Mouse (Mus musculus): ENCODE data around the gene Tlr12. TPM values are rescaled to one million over a fixed set of nuclear protein-coding genes. Genes with fewer than 3 reads are reported as not detected.

Gene Tlr12
- polyA plus RNA-seq (2012; rRNA removed), result 2.9 and 3.9 TPM in 2 replicates

DNA sequence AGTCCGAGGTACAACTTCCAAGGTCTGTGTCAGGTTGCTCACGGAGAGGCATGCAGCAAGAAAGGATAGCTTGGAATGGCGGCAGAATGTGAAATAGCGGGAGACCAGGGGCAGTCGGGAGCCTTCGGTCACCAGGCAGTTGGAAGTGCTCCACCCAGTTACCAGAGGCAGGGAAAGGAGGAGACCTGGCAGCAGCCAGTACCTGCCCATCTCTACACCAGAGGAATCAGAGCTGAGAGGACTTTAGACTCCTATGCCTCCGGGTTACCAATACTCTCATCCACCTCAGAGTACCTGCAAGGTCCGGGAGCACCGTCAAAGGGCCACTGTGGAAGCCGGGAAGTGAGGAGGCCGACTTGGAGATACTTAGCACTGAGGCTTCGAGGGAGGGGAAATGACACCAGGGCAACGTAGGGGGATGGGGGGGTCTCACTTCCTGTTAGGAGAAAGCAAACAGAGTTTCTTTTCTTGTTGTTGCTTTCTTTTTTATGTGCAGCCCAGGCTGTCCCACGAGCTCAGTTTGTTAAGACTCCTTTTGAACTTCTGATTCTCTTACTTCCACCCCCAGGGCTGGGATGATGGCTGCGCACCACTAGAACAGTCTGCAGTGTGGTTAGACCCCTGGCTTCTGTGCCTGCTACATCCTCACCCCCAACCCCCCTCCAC lies at the start of gene Tlr12:
Gene Tlr12, minus strand, starts transcription at position 374 of the 666 bp plus-strand sequence.

DNA sequence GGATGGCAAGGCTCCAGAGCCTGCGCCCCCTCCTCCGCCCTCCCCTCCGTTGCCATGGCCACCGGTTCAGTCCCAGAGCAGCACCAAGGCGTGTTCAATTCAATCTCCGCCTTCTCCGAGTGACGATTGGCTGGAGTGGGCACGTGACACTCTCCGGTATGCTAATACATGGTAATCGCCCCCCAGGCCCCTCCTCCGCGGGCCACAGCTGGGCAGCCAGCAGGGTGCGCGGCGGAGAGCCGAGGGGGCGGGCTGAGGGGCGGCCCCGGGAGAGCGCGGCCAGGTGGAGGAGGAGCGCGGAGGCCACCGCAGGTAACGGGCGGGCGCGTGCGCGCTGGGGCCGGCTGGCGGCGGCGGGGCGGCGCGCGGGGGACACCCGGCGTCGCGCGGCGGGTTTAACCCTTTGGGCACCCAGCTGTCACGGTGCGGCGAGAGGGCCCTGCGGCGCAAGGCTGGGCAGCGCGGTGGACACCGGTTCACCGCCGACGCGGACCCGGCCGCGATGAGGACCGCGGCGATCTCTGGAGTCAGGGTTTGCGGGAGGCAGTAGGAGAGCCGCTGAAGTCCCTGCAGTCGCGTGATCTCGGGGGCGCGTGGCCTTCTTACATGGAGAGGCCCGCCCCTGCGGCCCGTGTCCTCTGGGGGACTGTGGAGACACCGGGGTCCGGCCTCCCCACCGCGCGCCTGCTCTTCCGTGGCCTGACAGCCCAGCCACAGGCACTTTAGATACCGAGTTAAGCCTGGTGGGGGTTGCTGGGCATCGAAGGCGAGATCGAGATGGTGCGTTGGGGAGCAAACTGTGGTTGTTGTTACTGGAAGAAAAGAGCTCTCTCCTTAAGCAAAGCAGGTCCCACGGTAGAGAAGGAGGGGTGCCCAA lies 36.3 kb upstream of the Tlr12 start, which contains the start of gene Phc2:
Gene Phc2, plus strand, starts transcription at position 198 of the 877 bp plus-strand sequence.

DNA sequence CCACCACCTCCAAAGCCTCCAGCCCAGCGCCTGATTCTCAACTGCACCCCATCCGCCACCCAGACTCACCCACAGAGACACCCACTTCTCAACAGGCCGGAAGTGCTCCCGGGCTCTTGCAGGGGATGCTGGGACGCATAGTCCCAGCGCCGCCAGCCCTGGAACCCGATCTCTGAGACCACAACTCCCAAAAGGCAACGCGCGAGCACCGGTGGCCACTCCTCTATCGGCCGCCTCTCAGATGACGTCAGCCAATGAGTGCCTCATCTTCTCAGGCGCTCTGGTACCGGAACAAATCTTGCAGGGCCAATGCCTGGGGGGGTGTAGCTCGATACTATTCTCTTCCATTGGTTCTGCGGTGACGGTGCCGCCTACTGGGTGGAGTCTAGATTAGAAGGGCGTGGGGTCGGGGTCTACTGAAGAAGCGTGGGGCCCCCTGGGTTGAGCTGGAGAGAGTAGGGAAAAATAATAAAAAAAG lies 8.5 kb downstream of the Tlr12 start, which contains the start of gene Zscan20:
Gene Zscan20, minus strand, starts transcription at position 174 of the 478 bp plus-strand sequence.

Other genes starting within 250 kb of the Tlr12 start
- gene Zscan20, start 8.5 kb downstream of the Tlr12 start, polyA plus RNA-seq (2012; rRNA removed), result 2.5 and 2.7 TPM in 2 replicates
- 74.3 and 76.8 TPM in 2 replicates for gene Phc2, start 36.1 kb upstream of the Tlr12 start, polyA plus RNA-seq (2012; rRNA removed)
- 0.22 and 0.29 TPM in 2 replicates for gene A3galt2, start 136.7 kb upstream of the Tlr12 start, polyA plus RNA-seq (2012; rRNA removed)
- gene Zfp362, start 187.4 kb upstream of the Tlr12 start, polyA plus RNA-seq (2012; rRNA removed), result 24.3 and 27.6 TPM in 2 replicates